8 mouse cellular contexts compared by ENCODE assay signal in the genomic region with DNA sequence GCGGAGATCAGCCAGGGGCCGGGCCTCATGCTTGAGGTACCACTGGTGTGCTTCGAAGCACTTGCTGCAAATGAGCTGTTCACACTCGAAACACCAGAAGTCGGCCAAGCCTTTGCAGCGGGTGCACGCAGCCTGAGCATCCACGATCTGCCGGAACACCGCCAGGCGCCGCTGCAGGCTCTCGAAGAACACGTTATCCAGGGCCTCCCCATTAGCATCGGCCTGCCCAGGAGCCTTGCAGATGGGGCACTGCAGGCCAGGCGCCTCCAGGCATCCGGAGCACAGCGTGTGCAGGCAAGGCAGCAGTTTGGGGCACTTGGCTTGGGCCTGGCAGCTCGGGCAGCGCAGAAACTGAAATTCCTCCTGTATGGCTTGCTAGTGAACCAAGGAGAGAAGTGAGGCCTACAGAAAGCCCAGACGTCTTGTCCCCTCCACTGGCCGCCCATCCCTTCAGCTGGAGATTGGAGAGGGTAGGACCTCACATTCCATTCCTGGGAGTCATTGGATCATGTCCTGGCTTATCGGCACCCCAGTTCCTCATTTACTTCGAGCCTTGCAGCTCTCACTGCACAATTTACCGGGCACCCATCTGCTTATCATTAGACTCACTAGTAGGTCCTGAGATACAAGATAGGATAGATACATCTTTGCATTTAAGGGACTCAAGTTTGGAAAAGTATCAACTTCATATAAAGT. TPM values are rescaled to one million over a fixed set of nuclear protein-coding genes. Genes with fewer than 3 reads are reported as not detected.
DNase-seq lines count a peak whose midpoint lies in the region; ATAC-seq lines count a peak whose summit lies in the region.

No protein-coding gene starts in this region.

- peak; percentile 62 for ATAC-seq in intestine, embryonic 16.5 days

- H3K9me3 ChIP-seq in intestine, embryonic 16.5 days (ENCODE audit: control insufficient read depth, low read length), result no peaks in the 10 kb centered on the region

- WGBS in intestine, embryonic 16.5 days, result 16% methylated on average over 25 of the region's 25 CpGs

- H3K4me1 ChIP-seq in intestine, embryonic 16.5 days (ENCODE audit: control insufficient read depth, insufficient read depth, low read length), result peaks cover 35% of the 10 kb centered on the region

- H3K4me2 ChIP-seq in intestine, embryonic 16.5 days (ENCODE audit: low read depth, low read length), result peak overlapping the region; percentile 61

- H3K27me3 ChIP-seq in intestine, embryonic 16.5 days (replicated peaks; ENCODE audit: control insufficient read depth, insufficient read depth, low read length), result no peaks in the 10 kb centered on the region

- intact Hi-C loops in gastrocnemius, postnatal 36 days (cut with DNase I), result no loop called here
- intact Hi-C loops in left cerebral cortex, postnatal 25 days (cut with DNase I), result no loop called here

- H3K9ac ChIP-seq in intestine, embryonic 16.5 days (ENCODE audit: low read depth, low read length), result peak overlapping the region; percentile 68

- peak; percentile 78 to 80 for DNase-seq in adrenal gland, adult 18-20 months (ENCODE audit: low spot score in 2 of 2)
- peak; percentile 69 for DNase-seq in embryo, embryonic 11.5 days (ENCODE audit: low read depth, low spot score)
- peak; percentile 72 to 77 for DNase-seq in gastrocnemius, postnatal 36 days
- peak; percentile 77 to 86 for DNase-seq in left cerebral cortex, postnatal 25 days (ENCODE audit: low spot score in 2 of 2)
- DNase-seq in mesoderm, embryonic 11.5 days (ENCODE audit: low read depth, low spot score), result peak; percentile 83
- DNase-seq in right cerebral cortex, postnatal 4 days, result peak; percentile 80
- peak; percentile 65 for DNase-seq in yolk sac, embryonic 10.5 days (ENCODE audit: low spot score)

- peak overlapping the region; percentile 37 for H3K4me3 ChIP-seq in intestine, embryonic 16.5 days (ENCODE audit: low read length)

- no peaks in the 10 kb centered on the region for H3K36me3 ChIP-seq in intestine, embryonic 16.5 days (ENCODE audit: control insufficient read depth, insufficient read depth, low read length)

- H3K27ac ChIP-seq in intestine, embryonic 16.5 days (ENCODE audit: low read length), result peak overlapping the region; percentile 62; the same call in 1 of the 2 replicates

RNA-seq across cellular contexts. Expression of gene Pml, which starts 2.4 kb away (rescaled TPM):
- 10 to 100 TPM; 16.1 to 17.9 TPM for total RNA-seq in adrenal gland, adult 18-20 months (2021)
- total RNA-seq in gastrocnemius, postnatal 36 days (2021), result 1 to 10 TPM; 4.0 to 4.3 TPM
- polyA plus RNA-seq in intestine, embryonic 16.5 days (2015; fragmentation: Nextera tagmentation; extraction: Ambion mirVana), result 12.4 and 13.7 TPM in 2 replicates
- 10 to 100 TPM; 13.0 to 18.2 TPM for total RNA-seq in left cerebral cortex, postnatal 25 days (2021)

RNA-seq across cellular contexts. Expression of gene Stoml1, which starts 5.8 kb away (rescaled TPM):
- 10 to 100 TPM; 13.3 to 15.0 TPM for total RNA-seq in adrenal gland, adult 18-20 months (2021)
- 1 to 10 TPM; 5.5 to 7.5 TPM for total RNA-seq in gastrocnemius, postnatal 36 days (2021)
- 21.1 and 22.4 TPM in 2 replicates for polyA plus RNA-seq in intestine, embryonic 16.5 days (2015; fragmentation: Nextera tagmentation; extraction: Ambion mirVana)
- 10 to 100 TPM; 64.3 to 71.4 TPM for total RNA-seq in left cerebral cortex, postnatal 25 days (2021)

RNA-seq across cellular contexts. Expression of gene Islr2, which starts 43.1 kb away (rescaled TPM):
- total RNA-seq in adrenal gland, adult 18-20 months (2021), result 1 to 10 TPM; 1.2 to 2.6 TPM
- total RNA-seq in gastrocnemius, postnatal 36 days (2021), result 1 to 10 TPM; 2.6 to 4.7 TPM
- polyA plus RNA-seq in intestine, embryonic 16.5 days (2015; fragmentation: Nextera tagmentation; extraction: Ambion mirVana), result 0.83 and 1.0 TPM in 2 replicates
- total RNA-seq in left cerebral cortex, postnatal 25 days (2021), result 10 to 100 TPM; 72.2 to 76.7 TPM

RNA-seq across cellular contexts. Expression of gene Islr, which starts 43.1 kb away (rescaled TPM):
- 10 to 100 TPM; 22.4 to 33.0 TPM for total RNA-seq in adrenal gland, adult 18-20 months (2021)
- total RNA-seq in gastrocnemius, postnatal 36 days (2021), result 10 to 100 TPM; 20.5 to 24.0 TPM
- polyA plus RNA-seq in intestine, embryonic 16.5 days (2015; fragmentation: Nextera tagmentation; extraction: Ambion mirVana), result 70.7 and 77.5 TPM in 2 replicates
- total RNA-seq in left cerebral cortex, postnatal 25 days (2021), result 10 to 100 TPM; 14.9 to 15.2 TPM

Comparison
In these comparisons a context has a peak if more than half of its experiments do, and no peak if none do; other contexts are left out.
1. Peak in every context shown above with its lines: DNase-seq, ATAC-seq, H3K4me3 ChIP-seq and H3K27ac ChIP-seq.
2. RNA of gene Stoml1, which starts 5.8 kb away (total RNA-seq): 64.3 to 71.4 TPM in left cerebral cortex, postnatal 25 days; 13.3 to 15.0 TPM in adrenal gland, adult 18-20 months and 5.5 to 7.5 TPM in gastrocnemius, postnatal 36 days; every median in the first group is over 4 times any median in the second.
3. RNA of gene Islr2, which starts 43.1 kb away (total RNA-seq): 72.2 to 76.7 TPM in left cerebral cortex, postnatal 25 days; 2.6 to 4.7 TPM in gastrocnemius, postnatal 36 days and 1.2 to 2.6 TPM in adrenal gland, adult 18-20 months; every median in the first group is over 10 times any median in the second.